Mouse (Mus musculus): ENCODE data around the gene Tox2.
A peak's percentile ranks its signal among the peaks of the same experiment; 100 is the strongest.

Tox2 gene

GRCm38 (mm10) chr2:163261362-163262054 is 58.6 kb downstream of the Tox2 start:
- DNase-seq, result no peak

GRCm38 (mm10) chr2:163262055-163262420 is 59.1 kb downstream of the Tox2 start:
- no peak for DNase-seq

GRCm38 (mm10) chr2:163267097-163267496 is 64.2 kb downstream of the Tox2 start:
- no peak for DNase-seq

GRCm38 (mm10) chr2:163271581-163272492 is 68.9 kb downstream of the Tox2 start:
- no peak for DNase-seq

GRCm38 (mm10) chr2:163273815-163274214 is 70.9 kb downstream of the Tox2 start:
- DNase-seq, result no peak

GRCm38 (mm10) chr2:163275986-163276385 is 73.1 kb downstream of the Tox2 start:
- no peak for DNase-seq

GRCm38 (mm10) chr2:163277979-163278378 is 75.1 kb downstream of the Tox2 start:
- DNase-seq, result no peak

GRCm38 (mm10) chr2:163280636-163281322 is 77.9 kb downstream of the Tox2 start:
- no peak for DNase-seq

- DNase-seq, result no peak
These were observed 81.9 kb downstream of the Tox2 start for GRCm38 (mm10) chr2:163284856-163285255.

GRCm38 (mm10) chr2:163285335-163285734 is 82.4 kb downstream of the Tox2 start:
- no peak for DNase-seq

GRCm38 (mm10) chr2:163285762-163286161 is 82.8 kb downstream of the Tox2 start:
- no peak for DNase-seq

GRCm38 (mm10) chr2:163288881-163289379 is 86.0 kb downstream of the Tox2 start:
- DNase-seq, result no peak

- no peak for DNase-seq
These were observed 94.2 kb downstream of the Tox2 start for GRCm38 (mm10) chr2:163296999-163297630.

- DNase-seq, result no peak
These were observed 97.4 kb downstream of the Tox2 start for GRCm38 (mm10) chr2:163300069-163301060.

GRCm38 (mm10) chr2:163301641-163302040 is 98.7 kb downstream of the Tox2 start:
- DNase-seq, result no peak

- peak; percentile 41 for DNase-seq
These were observed 100.1 kb downstream of the Tox2 start for GRCm38 (mm10) chr2:163303037-163303436.

- DNase-seq, result no peak
These were observed 106.5 kb downstream of the Tox2 start for GRCm38 (mm10) chr2:163309376-163309775.

- DNase-seq, result no peak
These were observed 107.3 kb downstream of the Tox2 start for GRCm38 (mm10) chr2:163310163-163310688.

- DNase-seq, result no peak
These were observed 114.4 kb downstream of the Tox2 start for GRCm38 (mm10) chr2:163317281-163317680.

- DNase-seq, result no peak
These were observed 115.9 kb downstream of the Tox2 start for GRCm38 (mm10) chr2:163318777-163319176.

- DNase-seq, result no peak
These were observed 120.2 kb downstream of the Tox2 start for GRCm38 (mm10) chr2:163323163-163323562.

All from cerebellum, adult 9-10 months (tissue).